In genomic region chr4:139611542-139611953, GRCm38 (mm10) we compare ENCODE assay signal across 9 mouse cellular contexts. TPM values are rescaled to one million over a fixed set of nuclear protein-coding genes. Genes with fewer than 3 reads are reported as not detected.
DNase-seq lines count a peak whose midpoint lies in the region; ATAC-seq and TF ChIP-seq lines count a peak whose summit lies in the region.
"Had no signal": no experiment of that assay in that cellular context is flagged by ENCODE, and none has a peak within 500 bp of the region (broad histone marks: within the 10 kb centered on the region; RNA-seq: fewer than 3 reads in every experiment).

No protein-coding gene starts in this region.

- peak; percentile 94 for ATAC-seq in CD4-positive, CD25-positive, alpha-beta regulatory T cell, adult 4 months
- peak; percentile 74; the same call in 1 of the 2 replicates for ATAC-seq in heart, embryonic 16.5 days (replicated peaks; ENCODE audit: extremely low read depth, insufficient read depth, low FRiP score)
- peak; percentile 49 for ATAC-seq in liver, postnatal 0 days
- peak; percentile 72; the same call in 1 of the 2 replicates for ATAC-seq in neural tube, embryonic 14.5 days (ENCODE audit: low read depth)
- ATAC-seq in stomach, postnatal 0 days (ENCODE audit: low FRiP score, low TSS enrichment) = peak; percentile 56; the same call in 1 of the 2 replicates

- peak overlapping the region; percentile 55 for H3K4me2 ChIP-seq in heart, embryonic 16.5 days (ENCODE audit: low read depth, low read length)
- peak overlapping the region; percentile 48; the same call in 1 of the 2 replicates for H3K4me2 ChIP-seq in liver, postnatal 0 days (ENCODE audit: low read depth, low read length)
- H3K4me2 ChIP-seq in neural tube, embryonic 14.5 days (ENCODE audit: low read depth, low read length) = peak overlapping the region; percentile 38; the same call in 1 of the 2 replicates
- H3K4me2 ChIP-seq in stomach, postnatal 0 days (replicated peaks; ENCODE audit: low read depth) = no peak overlapping the region

- no peak overlapping the region for H3K9ac ChIP-seq in heart, embryonic 16.5 days (ENCODE audit: low read length)
- H3K9ac ChIP-seq in liver, postnatal 0 days (replicated peaks) = no peak overlapping the region
- 0 out of 2 replicates have a peak overlapping the region, but pooled peaks have one; percentile 32 for H3K9ac ChIP-seq in neural tube, embryonic 14.5 days (replicated peaks; ENCODE audit: low read depth, low read length)
- H3K9ac ChIP-seq in stomach, postnatal 0 days (ENCODE audit: low read length) = no peak overlapping the region

- no peak overlapping the region for H3K27ac ChIP-seq in bone marrow macrophage, adult 2 months (ENCODE audit: insufficient read depth, low read depth, low read length)
- peak overlapping the region; percentile 37; the same call in 1 of the 2 replicates for H3K27ac ChIP-seq in forebrain, embryonic 10.5 days
- no peak overlapping the region for H3K27ac ChIP-seq in heart, embryonic 16.5 days (ENCODE audit: low read length)
- H3K27ac ChIP-seq in liver, postnatal 0 days (ENCODE audit: low read depth) = no peak overlapping the region
- peak overlapping the region; percentile 55 for H3K27ac ChIP-seq in neural tube, embryonic 14.5 days (ENCODE audit: low read depth, low read length)
- no peak overlapping the region for H3K27ac ChIP-seq in stomach, postnatal 0 days (replicated peaks)

- no peak for TF ChIP-seq EP300 in liver, postnatal 0 days (IDR thresholded peaks at IDR 0.05; ENCODE audit: low read depth)
- TF ChIP-seq EP300 in stomach, postnatal 0 days (optimal IDR thresholded peaks at IDR 0.05) = no peak

- WGBS in forebrain, embryonic 10.5 days = 8% methylated on average over 10 of the region's 10 CpGs
- WGBS in heart, embryonic 16.5 days = 3% methylated on average over 10 of the region's 10 CpGs
- 2% methylated on average over 10 of the region's 10 CpGs for WGBS in liver, postnatal 0 days (ENCODE audit: insufficient replicate concordance)
- WGBS in neural tube, embryonic 14.5 days = 6% methylated on average over 10 of the region's 10 CpGs
- 5% methylated on average over 10 of the region's 10 CpGs for WGBS in stomach, postnatal 0 days

- no peak overlapping the region for H3K4me3 ChIP-seq in bone marrow macrophage, adult 2 months (ENCODE audit: insufficient read depth, low read length)
- peak overlapping the region; percentile 23 for H3K4me3 ChIP-seq in forebrain, embryonic 10.5 days
- H3K4me3 ChIP-seq in heart, embryonic 16.5 days (ENCODE audit: low read length) = 0 out of 2 replicates have a peak overlapping the region, but pooled peaks have one; percentile 11
- no peak overlapping the region; the same call in 1 of the 2 replicates for H3K4me3 ChIP-seq in liver, postnatal 0 days (ENCODE audit: low read depth, low read length)
- H3K4me3 ChIP-seq in neural tube, embryonic 14.5 days (ENCODE audit: low read depth, low read length) = no peak overlapping the region
- H3K4me3 ChIP-seq in stomach, postnatal 0 days (ENCODE audit: low read depth, low read length) = no peak overlapping the region
- H3K4me3 ChIP-seq: erythroblast, embryonic 14.5 days had no signal

- no peak for TF ChIP-seq POLR2A in bone marrow macrophage, adult 2 months (IDR thresholded peaks at IDR 0.05; ENCODE audit: borderline replicate concordance, low read depth, low read length)

- H3K4me1 ChIP-seq in bone marrow macrophage, adult 2 months (ENCODE audit: control insufficient read depth, insufficient read depth, low read length) = peaks cover 31% of the 10 kb centered on the region
- peaks cover 30% of the 10 kb centered on the region for H3K4me1 ChIP-seq in forebrain, embryonic 10.5 days
- peaks cover 5% of the 10 kb centered on the region; the same call in 1 of the 2 replicates for H3K4me1 ChIP-seq in heart, embryonic 16.5 days (ENCODE audit: control insufficient read depth, insufficient read depth, low read length)
- H3K4me1 ChIP-seq in liver, postnatal 0 days (ENCODE audit: insufficient read depth) = peaks cover 7% of the 10 kb centered on the region; the same call in 1 of the 2 replicates
- no peaks in the 10 kb centered on the region for H3K4me1 ChIP-seq in neural tube, embryonic 14.5 days (ENCODE audit: control insufficient read depth, insufficient read depth, low read length)
- H3K4me1 ChIP-seq in stomach, postnatal 0 days (replicated peaks; ENCODE audit: control insufficient read depth, insufficient read depth) = no peaks in the 10 kb centered on the region

- peaks cover 13% of the 10 kb centered on the region; the same call in 1 of the 2 replicates for H3K9me3 ChIP-seq in forebrain, embryonic 10.5 days
- H3K9me3 ChIP-seq in heart, embryonic 16.5 days (replicated peaks; ENCODE audit: control insufficient read depth, low read length) = no peaks in the 10 kb centered on the region; the same call in 1 of the 2 replicates
- peaks cover 4% of the 10 kb centered on the region; the same call in 1 of the 2 replicates for H3K9me3 ChIP-seq in liver, postnatal 0 days (ENCODE audit: low read length)
- no peaks in the 10 kb centered on the region for H3K9me3 ChIP-seq in neural tube, embryonic 14.5 days (ENCODE audit: control insufficient read depth, low read length)
- H3K9me3 ChIP-seq in stomach, postnatal 0 days (ENCODE audit: control insufficient read depth, low read length) = no peaks in the 10 kb centered on the region

- DNase-seq in forebrain, embryonic 10.5 days (ENCODE audit: extremely low spot score, low spot score) = peak; percentile 85
- peak; percentile 82 to 84 for DNase-seq in kidney, postnatal 25 days
- peak; percentile 83 for DNase-seq in liver, postnatal 0 days
- DNase-seq in stomach, postnatal 0 days (ENCODE audit: low spot score) = peak; percentile 77

- H3K27me3 ChIP-seq in forebrain, embryonic 10.5 days (ENCODE audit: poor library complexity, severe bottlenecking) = no peaks in the 10 kb centered on the region
- no peaks in the 10 kb centered on the region for H3K27me3 ChIP-seq in heart, embryonic 16.5 days (ENCODE audit: control insufficient read depth, insufficient read depth, low read length)
- no peaks in the 10 kb centered on the region for H3K27me3 ChIP-seq in liver, postnatal 0 days (ENCODE audit: insufficient read depth, low read length)
- H3K27me3 ChIP-seq in neural tube, embryonic 14.5 days (ENCODE audit: control insufficient read depth, insufficient read depth, low read length) = no peaks in the 10 kb centered on the region
- H3K27me3 ChIP-seq in stomach, postnatal 0 days (ENCODE audit: control insufficient read depth, insufficient read depth, low read length) = no peaks in the 10 kb centered on the region

- peaks cover 37% of the 10 kb centered on the region for H3K36me3 ChIP-seq in forebrain, embryonic 10.5 days (replicated peaks)
- peaks cover 22% of the 10 kb centered on the region for H3K36me3 ChIP-seq in heart, embryonic 16.5 days (ENCODE audit: control insufficient read depth, insufficient read depth)
- peaks cover 18% of the 10 kb centered on the region for H3K36me3 ChIP-seq in liver, postnatal 0 days (replicated peaks; ENCODE audit: insufficient read depth, low read length)
- peaks cover 33% of the 10 kb centered on the region for H3K36me3 ChIP-seq in neural tube, embryonic 14.5 days (ENCODE audit: control insufficient read depth, insufficient read depth, low read length)
- peaks cover 16% of the 10 kb centered on the region for H3K36me3 ChIP-seq in stomach, postnatal 0 days (ENCODE audit: control insufficient read depth, insufficient read depth, low read length)

- TF ChIP-seq CTCF in bone marrow macrophage, adult 2 months (IDR thresholded peaks at IDR 0.05; ENCODE audit: low read depth, low read length) = peak; percentile 99
- peak; percentile 98 for TF ChIP-seq CTCF in liver, postnatal 0 days (IDR thresholded peaks at IDR 0.05; ENCODE audit: low read depth)
- TF ChIP-seq CTCF in stomach, postnatal 0 days (IDR thresholded peaks at IDR 0.05; ENCODE audit: low read depth) = peak; percentile 99

RNA-seq across cellular contexts. Expression of gene Gm21969, which starts 8.6 kb away (rescaled TPM):
- not detected for polyA plus RNA-seq in CD4-positive, CD25-positive, alpha-beta regulatory T cell, adult 4 months (2017; shearing (Covaris generic))
- not detected in 2 replicates for polyA plus RNA-seq in bone marrow macrophage, adult 2 months (2012; ENCODE audit: insufficient read depth, insufficient read length, missing spikeins)
- polyA plus RNA-seq in forebrain, embryonic 10.5 days (2016; fragmentation: Nextera tagmentation; extraction: Ambion mirVana) = not detected in 2 replicates
- not detected in 2 replicates for polyA plus RNA-seq in heart, embryonic 16.5 days (2015; fragmentation: Nextera tagmentation; extraction: Ambion mirVana)
- 0.04 TPM in 1 of 2 replicates, not detected in the other for polyA plus RNA-seq in liver, postnatal 0 days (2015; fragmentation: Nextera tagmentation; extraction: Ambion mirVana)
- not detected in 2 replicates for polyA plus RNA-seq in neural tube, embryonic 14.5 days (2014; fragmentation: Nextera tagmentation; extraction: Ambion mirVana)
- polyA plus RNA-seq in stomach, postnatal 0 days (2015; fragmentation: Nextera tagmentation; extraction: Ambion mirVana) = not detected in 2 replicates

RNA-seq across cellular contexts. Expression of gene Aldh4a1, which starts 11.1 kb away (rescaled TPM):
- polyA plus RNA-seq in CD4-positive, CD25-positive, alpha-beta regulatory T cell, adult 4 months (2017; shearing (Covaris generic)) = 10 to 100 TPM; 11.0 to 22.4 TPM
- 13.3 and 13.8 TPM in 2 replicates for polyA plus RNA-seq in bone marrow macrophage, adult 2 months (2012; ENCODE audit: insufficient read depth, insufficient read length, missing spikeins)
- 22.7 and 22.8 TPM in 2 replicates for polyA plus RNA-seq in forebrain, embryonic 10.5 days (2016; fragmentation: Nextera tagmentation; extraction: Ambion mirVana)
- 36.5 and 37.4 TPM in 2 replicates for polyA plus RNA-seq in heart, embryonic 16.5 days (2015; fragmentation: Nextera tagmentation; extraction: Ambion mirVana)
- polyA plus RNA-seq in liver, postnatal 0 days (2015; fragmentation: Nextera tagmentation; extraction: Ambion mirVana) = 81.2 and 86.3 TPM in 2 replicates
- polyA plus RNA-seq in neural tube, embryonic 14.5 days (2014; fragmentation: Nextera tagmentation; extraction: Ambion mirVana) = 13.5 and 21.7 TPM in 2 replicates
- 12.9 and 14.7 TPM in 2 replicates for polyA plus RNA-seq in stomach, postnatal 0 days (2015; fragmentation: Nextera tagmentation; extraction: Ambion mirVana)

RNA-seq across cellular contexts. Expression of gene Tas1r2, which starts 41.8 kb away (rescaled TPM):
- not detected for polyA plus RNA-seq in CD4-positive, CD25-positive, alpha-beta regulatory T cell, adult 4 months (2017; shearing (Covaris generic))
- polyA plus RNA-seq in bone marrow macrophage, adult 2 months (2012; ENCODE audit: insufficient read depth, insufficient read length, missing spikeins) = not detected in 2 replicates
- polyA plus RNA-seq in forebrain, embryonic 10.5 days (2016; fragmentation: Nextera tagmentation; extraction: Ambion mirVana) = not detected in 2 replicates
- polyA plus RNA-seq in heart, embryonic 16.5 days (2015; fragmentation: Nextera tagmentation; extraction: Ambion mirVana) = not detected in 2 replicates
- polyA plus RNA-seq in liver, postnatal 0 days (2015; fragmentation: Nextera tagmentation; extraction: Ambion mirVana) = not detected in 2 replicates
- not detected in 2 replicates for polyA plus RNA-seq in neural tube, embryonic 14.5 days (2014; fragmentation: Nextera tagmentation; extraction: Ambion mirVana)
- polyA plus RNA-seq in stomach, postnatal 0 days (2015; fragmentation: Nextera tagmentation; extraction: Ambion mirVana) = not detected in 2 replicates
- polyA plus RNA-seq: erythroblast, embryonic 14.5 days had no signal

Comparison
In these comparisons a context has a peak if more than half of its experiments do, and no peak if none do; other contexts are left out.
1. H3K27ac ChIP-seq: peak in forebrain, embryonic 10.5 days (single experiment) and neural tube, embryonic 14.5 days (single experiment); none in bone marrow macrophage, adult 2 months (single experiment), heart, embryonic 16.5 days (single experiment), liver, postnatal 0 days (single experiment) and stomach, postnatal 0 days (single experiment).
2. H3K4me3 ChIP-seq: peak in forebrain, embryonic 10.5 days (single experiment) and heart, embryonic 16.5 days (single experiment); none in bone marrow macrophage, adult 2 months (single experiment), liver, postnatal 0 days (single experiment), neural tube, embryonic 14.5 days (single experiment) and stomach, postnatal 0 days (single experiment).
3. Peak in every context shown above with its lines, with median percentiles within 50 percentile points of each other: ATAC-seq, CTCF ChIP-seq and DNase-seq.